Mouse (Mus musculus) spleen, adult 2 months (tissue): ENCODE data around the gene Fndc3a.

Source experiments
- CTCF ChIP-seq: fragments of 200-500 bp; IDR thresholded peaks from 2 replicates; pipeline ENCODE4 v1.5.1; 2011; ENCODE audit warnings: mild to moderate bottlenecking, inconsistent platforms; ENCODE audit not compliant: insufficient read depth, insufficient read length, insufficient replicate concordance; ENCODE audit errors: extremely low read depth
- POLR2A ChIP-seq: fragments of 200-500 bp; IDR thresholded peaks from 2 replicates; pipeline ENCODE4 v1.6.1; 2011; ENCODE audit warnings: low read depth, low read length, inconsistent platforms

DNA sequence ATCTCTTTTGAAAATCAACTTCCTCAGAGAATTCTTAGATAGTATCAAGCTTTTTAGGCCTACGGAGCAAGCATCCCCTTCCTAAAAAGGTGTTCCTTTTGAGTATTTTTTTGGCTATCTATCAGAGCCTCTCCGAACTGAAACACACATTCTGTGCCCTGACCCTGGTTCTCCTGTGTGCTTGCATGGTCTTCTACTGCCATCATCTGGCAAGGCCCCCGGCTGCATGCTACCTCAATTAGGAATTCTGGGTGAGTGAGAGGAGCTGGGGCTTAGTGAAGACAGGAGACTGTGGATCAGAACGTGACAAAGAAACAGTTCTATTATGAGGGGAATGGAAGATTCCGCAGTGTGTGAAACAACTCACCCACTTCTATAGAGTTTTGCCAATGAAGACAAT, 193.4 kb downstream of the Fndc3a start:
- TF ChIP-seq CTCF (peak; percentile 8; the same call in 1 of the 2 replicates), POLR2A (no peak)
